Comparison of ENCODE assay signal across 8 mouse cellular contexts in genomic region chr7:101421529-101421928, GRCm38 (mm10). TPM values are rescaled to one million over a fixed set of nuclear protein-coding genes. Genes with fewer than 3 reads are reported as not detected.
DNase-seq lines count a peak whose midpoint lies in the region; ATAC-seq and TF ChIP-seq lines count a peak whose summit lies in the region.

Pde2a (plus strand) TSS chr7:101421691.

- H3K9me3 ChIP-seq in heart, embryonic 11.5 days (replicated peaks; ENCODE audit: control insufficient read depth, low read length), result no peaks in the 10 kb centered on the region
- no peaks in the 10 kb centered on the region for H3K9me3 ChIP-seq in intestine, embryonic 16.5 days (ENCODE audit: control insufficient read depth, low read length)
- H3K9me3 ChIP-seq in liver, embryonic 16.5 days (replicated peaks; ENCODE audit: control insufficient read depth, low read length), result no peaks in the 10 kb centered on the region

- no peak for TF ChIP-seq CTCF in heart, adult 2 months (IDR thresholded peaks at IDR 0.05)
- TF ChIP-seq CTCF in bone marrow, adult 2 months (IDR thresholded peaks at IDR 0.05; ENCODE audit: control insufficient read depth, insufficient read depth, low read length), result no peak
- TF ChIP-seq CTCF in gastrocnemius, adult 2 months (IDR thresholded peaks at IDR 0.05), result no peak

- DNase-seq in heart, adult 2 months, result no peak
- no peak for DNase-seq in gastrocnemius, adult 2 months
- peak; percentile 88 for DNase-seq in telencephalon, adult 2 months (ENCODE audit: low read depth, low spot score)
- DNase-seq in spleen, postnatal 4 days (ENCODE audit: low spot score in 2 of 2), result no peak

- 23% methylated on average over 6 of the region's 6 CpGs for WGBS in heart, adult 2 months
- WGBS in heart, embryonic 11.5 days (ENCODE audit: insufficient replicate concordance), result 8% methylated on average over 6 of the region's 6 CpGs
- 23% methylated on average over 6 of the region's 6 CpGs for WGBS in bone marrow, adult 2 months
- 24% methylated on average over 6 of the region's 6 CpGs for WGBS in intestine, embryonic 16.5 days
- WGBS in liver, embryonic 16.5 days (ENCODE audit: insufficient replicate concordance), result 6% methylated on average over 6 of the region's 6 CpGs

- TF ChIP-seq EP300 in heart, adult 2 months (IDR thresholded peaks at IDR 0.05; ENCODE audit: insufficient read depth, low read depth, low read length), result no peak

- no peak for ATAC-seq in heart, embryonic 11.5 days (replicated peaks; ENCODE audit: insufficient number of reproducible peaks, low FRiP score, low TSS enrichment)
- ATAC-seq in intestine, embryonic 16.5 days, result peak; percentile 34; the same call in 1 of the 2 replicates
- peak; percentile 65 for ATAC-seq in liver, embryonic 16.5 days (ENCODE audit: low read depth)

- no peaks in the 10 kb centered on the region for H3K27me3 ChIP-seq in heart, adult 2 months (ENCODE audit: control insufficient read depth, insufficient read depth, low read length)
- peaks cover 56% of the 10 kb centered on the region for H3K27me3 ChIP-seq in heart, embryonic 11.5 days (ENCODE audit: control insufficient read depth, insufficient read depth, low read length)
- H3K27me3 ChIP-seq in intestine, embryonic 16.5 days (replicated peaks; ENCODE audit: control insufficient read depth, insufficient read depth, low read length), result peaks cover 6% of the 10 kb centered on the region; the same call in 1 of the 2 replicates
- peaks cover 8% of the 10 kb centered on the region for H3K27me3 ChIP-seq in liver, embryonic 16.5 days (ENCODE audit: control insufficient read depth, insufficient read depth, low read depth, low read length)

- H3K27ac ChIP-seq in heart, adult 2 months, result no peak within 1 kb of the TSS
- H3K27ac ChIP-seq in heart, embryonic 11.5 days (ENCODE audit: low read depth, low read length), result no peak within 1 kb of the TSS
- no peak within 1 kb of the TSS for H3K27ac ChIP-seq in bone marrow, adult 2 months (ENCODE audit: control insufficient read depth, insufficient read depth, low read depth, low read length, poor library complexity)
- no peak within 1 kb of the TSS for H3K27ac ChIP-seq in gastrocnemius, adult 2 months
- no peak within 1 kb of the TSS for H3K27ac ChIP-seq in intestine, embryonic 16.5 days (ENCODE audit: low read length)
- H3K27ac ChIP-seq in liver, embryonic 16.5 days (ENCODE audit: low read length), result no peak within 1 kb of the TSS

- TF ChIP-seq POLR2A in heart, adult 2 months (IDR thresholded peaks at IDR 0.05; ENCODE audit: insufficient read depth, low read depth, low read length), result no peak
- TF ChIP-seq POLR2A in bone marrow, adult 2 months (IDR thresholded peaks at IDR 0.05; ENCODE audit: borderline replicate concordance, control insufficient read depth, low read depth, low read length), result no peak

- intact Hi-C loops in heart, adult 2 months (cut with DNase I), result no loop called here
- intact Hi-C loops in gastrocnemius, adult 2 months (cut with DNase I), result no loop called here

- H3K36me3 ChIP-seq in heart, adult 2 months (ENCODE audit: control insufficient read depth, insufficient read depth, low read length), result no peaks in the 10 kb centered on the region
- H3K36me3 ChIP-seq in heart, embryonic 11.5 days (ENCODE audit: control insufficient read depth, insufficient read depth, low read length), result no peaks in the 10 kb centered on the region
- H3K36me3 ChIP-seq in intestine, embryonic 16.5 days (ENCODE audit: control insufficient read depth, insufficient read depth, low read length), result no peaks in the 10 kb centered on the region
- H3K36me3 ChIP-seq in liver, embryonic 16.5 days (ENCODE audit: control insufficient read depth, insufficient read depth), result no peaks in the 10 kb centered on the region

- H3K79me2 ChIP-seq in heart, adult 2 months (replicated peaks; ENCODE audit: control insufficient read depth, insufficient read depth, low read length), result no peaks in the 10 kb centered on the region

- no peak within 1 kb of the TSS for H3K4me3 ChIP-seq in heart, adult 2 months
- H3K4me3 ChIP-seq in heart, embryonic 11.5 days (ENCODE audit: low read depth, low read length), result no peak within 1 kb of the TSS
- H3K4me3 ChIP-seq in bone marrow, adult 2 months (replicated peaks; ENCODE audit: control insufficient read depth, low read depth, low read length), result no peak within 1 kb of the TSS
- H3K4me3 ChIP-seq in gastrocnemius, adult 2 months, result no peak within 1 kb of the TSS
- no peak within 1 kb of the TSS for H3K4me3 ChIP-seq in intestine, embryonic 16.5 days (ENCODE audit: low read length)
- no peak within 1 kb of the TSS for H3K4me3 ChIP-seq in liver, embryonic 16.5 days (ENCODE audit: low read depth, low read length)

- H3K4me1 ChIP-seq in heart, adult 2 months (ENCODE audit: control insufficient read depth, insufficient read depth, low read length), result no peaks in the 10 kb centered on the region
- H3K4me1 ChIP-seq in heart, embryonic 11.5 days (ENCODE audit: control insufficient read depth, insufficient read depth, low read length), result no peaks in the 10 kb centered on the region
- no peaks in the 10 kb centered on the region for H3K4me1 ChIP-seq in bone marrow, adult 2 months (ENCODE audit: control insufficient read depth, insufficient read depth, low read length)
- H3K4me1 ChIP-seq in intestine, embryonic 16.5 days (ENCODE audit: control insufficient read depth, insufficient read depth, low read length), result no peaks in the 10 kb centered on the region
- H3K4me1 ChIP-seq in liver, embryonic 16.5 days (ENCODE audit: control insufficient read depth, low read depth, low read length), result no peaks in the 10 kb centered on the region; the same call in 1 of the 2 replicates

- H3K4me2 ChIP-seq in heart, embryonic 11.5 days, result no peak within 1 kb of the TSS
- H3K4me2 ChIP-seq in intestine, embryonic 16.5 days (ENCODE audit: low read depth, low read length), result no peak within 1 kb of the TSS
- H3K4me2 ChIP-seq in liver, embryonic 16.5 days (ENCODE audit: low read depth, low read length), result no peak within 1 kb of the TSS

- H3K9ac ChIP-seq in heart, adult 2 months (ENCODE audit: low read depth, low read length), result no peak within 1 kb of the TSS
- no peak within 1 kb of the TSS for H3K9ac ChIP-seq in heart, embryonic 11.5 days (ENCODE audit: low read depth, low read length)
- H3K9ac ChIP-seq in intestine, embryonic 16.5 days (ENCODE audit: low read depth, low read length), result no peak within 1 kb of the TSS
- no peak within 1 kb of the TSS for H3K9ac ChIP-seq in liver, embryonic 16.5 days (ENCODE audit: low read depth, low read length)

RNA-seq across cellular contexts. Expression of gene Pde2a, which starts in this region (rescaled TPM):
- 10 to 100 TPM; 56.0 to 57.1 TPM for total RNA-seq in heart, adult 2 months (2021)
- 41.6 and 57.0 TPM in 2 replicates for polyA plus RNA-seq in heart, adult 2 months (2012; rRNA removed)
- 5.8 and 5.9 TPM in 2 replicates for polyA plus RNA-seq in heart, embryonic 11.5 days (2014; fragmentation: Nextera tagmentation; extraction: Ambion mirVana)
- 33.2 and 37.8 TPM in 2 replicates for polyA plus RNA-seq in bone marrow, adult 2 months (2011; ENCODE audit: insufficient read depth, insufficient read length, low replicate concordance, missing spikeins)
- total RNA-seq in gastrocnemius, adult 2 months (2021), result 10 to 100 TPM; 21.2 to 28.5 TPM
- 23.0 and 23.5 TPM in 2 replicates for polyA plus RNA-seq in intestine, embryonic 16.5 days (2015; fragmentation: Nextera tagmentation; extraction: Ambion mirVana)
- polyA plus RNA-seq in liver, embryonic 16.5 days (2015; fragmentation: Nextera tagmentation; extraction: Ambion mirVana), result 14.3 and 14.6 TPM in 2 replicates
